Mouse (Mus musculus) testis, adult 2 months (tissue): ENCODE data around the gene Ccdc146.

Experiments
- CTCF ChIP-seq: fragments of 200-500 bp; IDR thresholded peaks from 2 replicates; pipeline ENCODE4 v1.5.1; 2012; ENCODE audit warnings: low read depth, mild to moderate bottlenecking, inconsistent platforms, low read length, moderate library complexity; ENCODE audit not compliant: control insufficient read depth, insufficient read depth, insufficient replicate concordance
- POLR2A ChIP-seq: fragments of 200-500 bp; IDR thresholded peaks from 2 replicates; pipeline ENCODE4 v1.6.1; 2012; ENCODE audit warnings: low read depth, mild to moderate bottlenecking, inconsistent platforms, low read length, moderate library complexity; ENCODE audit not compliant: control insufficient read depth

- no peak for TF ChIP-seq CTCF
- no peak for TF ChIP-seq POLR2A
These were observed 40.1 kb downstream of the Ccdc146 start for GRCm38 (mm10) chr5:21384252-21384960.
